Mouse (Mus musculus) hindbrain, embryonic 13.5 days (tissue): ENCODE data around the gene Spin2f. TPM values are rescaled to one million over a fixed set of nuclear protein-coding genes. Genes with fewer than 3 reads are reported as not detected.
"Not testable (repeated sequence)": the region's sequence is repeated elsewhere in the genome, so short reads cannot be mapped to it uniquely, and the experiment has no call there.

Experiments
- ATAC-seq: fragments of 200-750 bp; cut with Nextera tagmentation; 2 replicates; pipeline ENCODE4 v1.8.0; 2017; ENCODE audit warnings: moderate TSS enrichment; ENCODE audit not compliant: low FRiP score
- H3K27ac ChIP-seq: fragments of 300-500 bp; sonication (generic); 2 replicates; pipeline ENCODE4 v1.5.1; 2015; ENCODE audit warnings: inconsistent platforms, mild to moderate bottlenecking, moderate library complexity
- H3K27me3 ChIP-seq: fragments of 300-500 bp; sonication (generic); 2 replicates; pipeline ENCODE4 v1.6.1; 2015; ENCODE audit warnings: mild to moderate bottlenecking, inconsistent platforms
- H3K36me3 ChIP-seq: fragments of 300-500 bp; sonication (generic); 2 replicates; pipeline ENCODE4 v1.6.1; 2015; ENCODE audit warnings: mild to moderate bottlenecking, inconsistent platforms
- H3K4me1 ChIP-seq: fragments of 300-500 bp; sonication (generic); replicated peaks from 2 replicates; pipeline ENCODE4 v1.6.1; 2015; ENCODE audit warnings: inconsistent platforms
- H3K4me2 ChIP-seq: fragments of 300-500 bp; sonication (generic); 2 replicates; pipeline ENCODE4 v1.6.1; 2015; ENCODE audit warnings: inconsistent platforms, mild to moderate bottlenecking, moderate library complexity
- H3K4me3 ChIP-seq: fragments of 300-500 bp; sonication (generic); 2 replicates; pipeline ENCODE4 v1.5.1; 2015; ENCODE audit warnings: mild to moderate bottlenecking, inconsistent platforms
- H3K9ac ChIP-seq: fragments of 300-500 bp; sonication (generic); 2 replicates; pipeline ENCODE4 v1.6.1; 2015; ENCODE audit warnings: mild to moderate bottlenecking, inconsistent platforms
- H3K9me3 ChIP-seq: fragments of 300-500 bp; sonication (generic); 2 replicates; pipeline ENCODE4 v1.6.1; 2016; ENCODE audit warnings: inconsistent platforms
- WGBS: fragments of 180-500 bp; shearing (Covaris S2); methylation state at CpG from one replicate; pipeline ENCODE4 v1.1.7; 2015; 5-methylcytosine and 5-hydroxymethylcytosine counted together
- polyA plus RNA-seq: library from polyadenylated mRNA; unstranded; fragments of >200 nt; fragmentation: Nextera tagmentation; extraction: Ambion mirVana; gene quantifications from 2 replicates; pipeline ENCODE4 v1.2.1, GENCODE M21; 2015

The Spin2f gene
- polyA plus RNA-seq, result not detected in 2 replicates

- not testable (repeated sequence) for H3K27ac ChIP-seq, H3K36me3 ChIP-seq, ATAC-seq, H3K27me3 ChIP-seq, H3K4me2 ChIP-seq, H3K4me3 ChIP-seq, H3K9ac ChIP-seq, H3K4me1 ChIP-seq
- WGBS, result 33% methylated on average over 1 of the region's 6 CpGs
- peaks cover 10% of the 10 kb centered on the region; the same call in 1 of the 2 replicates for H3K9me3 ChIP-seq
Measured at GRCm38 (mm10) chrX:31253594-31253993, at the start of gene Spin2f. Gene Spin2f (plus strand): TSS chrX:31253894.

DNA sequence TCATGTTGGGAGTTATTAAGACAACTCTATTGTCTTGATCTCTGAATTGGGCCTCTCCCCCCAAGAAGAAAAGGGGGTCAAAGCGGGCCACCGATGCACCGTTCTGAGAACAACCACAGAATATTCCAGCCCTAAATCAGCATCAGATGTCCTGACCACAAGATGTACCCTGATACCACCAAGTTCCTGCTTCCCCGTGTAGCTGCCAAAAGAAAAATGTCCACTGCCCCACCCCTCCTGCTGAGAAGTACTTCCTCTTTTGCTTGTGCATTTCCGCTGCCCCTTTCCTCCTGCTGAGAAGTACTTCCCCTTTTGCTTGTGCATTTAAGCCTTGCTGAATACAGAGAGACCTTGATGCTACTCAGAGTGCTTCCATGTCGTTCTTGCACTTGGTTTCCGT is 41.6 kb upstream of the Spin2f start:
- not testable (repeated sequence) for H3K4me3 ChIP-seq, H3K4me2 ChIP-seq, H3K36me3 ChIP-seq, H3K27ac ChIP-seq, H3K9ac ChIP-seq, H3K27me3 ChIP-seq, H3K4me1 ChIP-seq, ATAC-seq
- WGBS, result 90% methylated on average over 7 of the region's 7 CpGs
- peaks cover 31% of the 10 kb centered on the region for H3K9me3 ChIP-seq

GRCm38 (mm10) chrX:31223536-31223935 is 30.2 kb upstream of the Spin2f start:
- not testable (repeated sequence) for H3K36me3 ChIP-seq, H3K4me1 ChIP-seq, H3K4me2 ChIP-seq, ATAC-seq, H3K27me3 ChIP-seq, H3K9ac ChIP-seq, H3K4me3 ChIP-seq, H3K27ac ChIP-seq
- peaks cover 52% of the 10 kb centered on the region for H3K9me3 ChIP-seq
- 84% methylated on average over 9 of the region's 9 CpGs for WGBS

DNA sequence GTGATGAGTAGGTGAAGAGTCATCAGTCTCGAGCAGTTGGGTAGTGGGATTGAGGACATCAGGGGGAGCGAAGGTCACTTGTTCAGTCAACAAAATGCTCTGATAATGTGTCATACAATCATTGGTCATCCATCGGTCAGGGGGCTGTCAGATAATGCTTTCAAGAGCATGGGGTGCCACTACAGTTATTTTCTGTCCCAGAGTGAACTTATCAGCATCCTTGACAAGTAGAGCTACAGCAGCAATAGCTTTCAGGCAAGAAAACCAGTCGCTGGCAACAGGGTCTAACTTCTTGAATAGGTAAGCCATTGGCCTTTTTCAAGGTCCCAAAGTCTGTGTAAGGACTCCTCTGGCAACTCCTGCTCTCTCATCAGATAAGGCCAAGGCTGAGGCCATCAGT is 18.6 kb upstream of the Spin2f start:
- not testable (repeated sequence) for H3K27me3 ChIP-seq, H3K9ac ChIP-seq, ATAC-seq, H3K27ac ChIP-seq, H3K4me2 ChIP-seq, H3K36me3 ChIP-seq, H3K4me1 ChIP-seq, H3K4me3 ChIP-seq
- 68% methylated on average over 4 of the region's 4 CpGs for WGBS
- H3K9me3 ChIP-seq, result peaks cover 35% of the 10 kb centered on the region

DNA sequence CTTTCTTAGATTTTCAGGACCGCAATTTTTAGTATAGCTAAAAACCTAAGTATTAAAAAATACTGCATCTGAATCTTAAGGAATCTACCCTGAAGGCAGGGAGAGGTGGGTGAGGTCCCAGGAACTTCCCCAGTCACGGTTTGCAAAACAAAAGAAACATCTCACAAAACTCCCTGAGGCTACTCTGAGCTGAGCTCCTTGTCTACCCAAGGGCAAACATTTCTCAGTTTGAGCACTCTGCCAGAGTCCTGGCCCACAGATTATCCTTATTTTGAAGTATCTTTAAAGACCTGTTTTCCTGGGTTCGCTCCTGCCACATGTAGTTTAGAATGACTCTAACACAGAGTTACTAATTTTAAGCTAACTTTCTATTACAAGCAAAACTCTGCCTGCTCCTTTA is 11.9 kb upstream of the Spin2f start:
- H3K4me3 ChIP-seq, H3K27me3 ChIP-seq, H3K9ac ChIP-seq, H3K36me3 ChIP-seq, H3K27ac ChIP-seq, ATAC-seq, H3K4me2 ChIP-seq, H3K4me1 ChIP-seq: not testable (repeated sequence)
- WGBS, result 84% methylated on average over 3 of the region's 3 CpGs
- peaks cover 16% of the 10 kb centered on the region for H3K9me3 ChIP-seq

Other genes starting within 250 kb of the Spin2f start
- gene Btbd35f29, start 136.2 kb upstream of the Spin2f start, polyA plus RNA-seq, result not detected in 2 replicates
- not detected in 2 replicates for gene Btbd35f26, start 82.6 kb downstream of the Spin2f start, polyA plus RNA-seq
- gene Btbd35f19, start 130.0 kb downstream of the Spin2f start, polyA plus RNA-seq, result not detected in 2 replicates